In the genomic region with DNA sequence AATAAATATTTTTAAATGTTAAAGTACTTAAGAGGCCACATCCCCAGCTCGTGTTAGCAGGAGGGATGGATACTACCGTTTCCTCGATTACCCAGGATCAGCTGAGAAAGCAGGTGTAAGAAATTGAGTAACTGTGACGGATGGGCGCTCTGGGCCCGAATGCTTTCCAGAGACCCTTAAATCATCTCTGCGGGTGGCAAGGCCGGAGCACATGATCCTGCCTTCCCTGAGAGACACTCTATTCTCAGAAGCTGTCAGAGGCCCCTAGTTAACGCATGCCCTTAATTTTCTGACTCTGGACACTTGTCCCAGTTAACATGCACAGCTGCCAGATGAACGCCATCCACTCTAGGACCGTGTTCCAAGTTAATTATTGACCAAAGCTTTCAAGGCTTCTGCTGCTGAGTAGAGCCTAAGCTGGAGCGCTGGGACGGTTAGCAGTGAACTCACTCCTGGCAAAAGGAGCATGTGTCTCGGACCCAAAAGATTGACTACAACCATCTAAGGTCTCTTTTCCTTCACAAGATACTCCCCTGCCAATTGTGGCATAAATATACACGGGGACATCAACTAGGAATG, we compare ENCODE assay signal across 13 mouse cellular contexts. TPM values are rescaled to one million over a fixed set of nuclear protein-coding genes. Genes with fewer than 3 reads are reported as not detected.
A peak's percentile ranks its signal among the peaks of the same experiment; 100 is the strongest.
DNase-seq lines count a peak whose midpoint lies in the region; ATAC-seq and TF ChIP-seq lines count a peak whose summit lies in the region.
"Had no signal": no experiment of that assay in that cellular context is flagged by ENCODE, and none has a peak within 500 bp of the region (broad histone marks: within the 10 kb centered on the region; RNA-seq: fewer than 3 reads in every experiment).

No protein-coding gene starts in this region.

- TF ChIP-seq CTCF in lung, postnatal 0 days (IDR thresholded peaks at IDR 0.05): no peak
- no peak for TF ChIP-seq CTCF in stomach, postnatal 0 days (IDR thresholded peaks at IDR 0.05; ENCODE audit: low read depth)

- TF ChIP-seq EP300 in lung, postnatal 0 days (IDR thresholded peaks at IDR 0.05): no peak
- no peak for TF ChIP-seq EP300 in stomach, postnatal 0 days (optimal IDR thresholded peaks at IDR 0.05)

- H3K4me1 ChIP-seq in lung, postnatal 0 days (ENCODE audit: insufficient read depth, low read depth, low read length): no peaks in the 10 kb centered on the region; the same call in 1 of the 2 replicates
- H3K4me1 ChIP-seq in kidney, embryonic 15.5 days: peaks cover 38% of the 10 kb centered on the region
- peaks cover 41% of the 10 kb centered on the region for H3K4me1 ChIP-seq in liver, embryonic 15.5 days (replicated peaks)
- H3K4me1 ChIP-seq in stomach, postnatal 0 days (replicated peaks; ENCODE audit: control insufficient read depth, insufficient read depth): no peaks in the 10 kb centered on the region; the same call in 1 of the 2 replicates

- peak; percentile 71 for DNase-seq in lung, postnatal 0 days (ENCODE audit: low spot score)
- DNase-seq in lung, postnatal 4 days: no peak
- DNase-seq in stomach, postnatal 0 days (ENCODE audit: low spot score): peak; percentile 30
- no peak for DNase-seq in thymus, adult 18-20 months
- no peak for DNase-seq in heart, postnatal 36 days
- DNase-seq: adrenal gland, adult 8-10 months; cerebellum, postnatal 36 days had no signal

- no peak overlapping the region for H3K4me3 ChIP-seq in lung, postnatal 0 days (ENCODE audit: low read depth, low read length)
- no peak overlapping the region for H3K4me3 ChIP-seq in kidney, embryonic 15.5 days (replicated peaks)
- no peak overlapping the region for H3K4me3 ChIP-seq in liver, embryonic 15.5 days (replicated peaks)
- H3K4me3 ChIP-seq in stomach, postnatal 0 days (ENCODE audit: low read depth, low read length): no peak overlapping the region
- H3K4me3 ChIP-seq: embryonic facial prominence, embryonic 13.5 days; layer of hippocampus, adult 2 months had no signal

- 54% methylated on average over 15 of the region's 15 CpGs for WGBS in lung, postnatal 0 days
- WGBS in kidney, embryonic 15.5 days: 37% methylated on average over 15 of the region's 15 CpGs
- WGBS in liver, embryonic 15.5 days (ENCODE audit: insufficient replicate concordance): 71% methylated on average over 15 of the region's 15 CpGs
- WGBS in stomach, postnatal 0 days: 56% methylated on average over 15 of the region's 15 CpGs

- H3K9ac ChIP-seq in lung, postnatal 0 days (replicated peaks; ENCODE audit: low read depth): no peak overlapping the region
- H3K9ac ChIP-seq in kidney, embryonic 15.5 days: no peak overlapping the region
- no peak overlapping the region for H3K9ac ChIP-seq in liver, embryonic 15.5 days
- no peak overlapping the region for H3K9ac ChIP-seq in stomach, postnatal 0 days (ENCODE audit: low read length)
- H3K9ac ChIP-seq: embryonic facial prominence, embryonic 13.5 days had no signal

- no peaks in the 10 kb centered on the region for H3K9me3 ChIP-seq in lung, postnatal 0 days (ENCODE audit: low read length)
- H3K9me3 ChIP-seq in kidney, embryonic 15.5 days (replicated peaks): no peaks in the 10 kb centered on the region
- no peaks in the 10 kb centered on the region for H3K9me3 ChIP-seq in liver, embryonic 15.5 days (replicated peaks)
- H3K9me3 ChIP-seq in stomach, postnatal 0 days (ENCODE audit: control insufficient read depth, low read length): no peaks in the 10 kb centered on the region
- H3K9me3 ChIP-seq: embryonic facial prominence, embryonic 13.5 days had no signal

- ATAC-seq in lung, postnatal 0 days: peak; percentile 65
- ATAC-seq in kidney, embryonic 15.5 days (replicated peaks; ENCODE audit: low FRiP score): peak; percentile 73
- peak; percentile 27; the same call in 1 of the 2 replicates for ATAC-seq in liver, embryonic 15.5 days (ENCODE audit: insufficient read depth)
- ATAC-seq in stomach, postnatal 0 days (ENCODE audit: low FRiP score, low TSS enrichment): peak; percentile 58
- ATAC-seq: forebrain, embryonic 14.5 days had no signal

- intact Hi-C loops in heart, postnatal 36 days (cut with DNase I): no loop called here

- H3K4me2 ChIP-seq in lung, postnatal 0 days (replicated peaks; ENCODE audit: low read depth, low read length): no peak overlapping the region
- H3K4me2 ChIP-seq in kidney, embryonic 15.5 days: peak overlapping the region; percentile 1; the same call in 1 of the 2 replicates
- H3K4me2 ChIP-seq in liver, embryonic 15.5 days: no peak overlapping the region
- no peak overlapping the region for H3K4me2 ChIP-seq in stomach, postnatal 0 days (replicated peaks; ENCODE audit: low read depth)
- H3K4me2 ChIP-seq: embryonic facial prominence, embryonic 13.5 days had no signal

- H3K27ac ChIP-seq in lung, postnatal 0 days (ENCODE audit: low read length): no peak overlapping the region
- H3K27ac ChIP-seq in kidney, embryonic 15.5 days: no peak overlapping the region
- no peak overlapping the region for H3K27ac ChIP-seq in liver, embryonic 15.5 days (replicated peaks)
- no peak overlapping the region for H3K27ac ChIP-seq in stomach, postnatal 0 days (replicated peaks)
- H3K27ac ChIP-seq: embryonic facial prominence, embryonic 13.5 days; layer of hippocampus, adult 2 months had no signal

- H3K27me3 ChIP-seq in lung, postnatal 0 days (replicated peaks; ENCODE audit: insufficient read depth, low read length): no peaks in the 10 kb centered on the region
- no peaks in the 10 kb centered on the region for H3K27me3 ChIP-seq in kidney, embryonic 15.5 days
- no peaks in the 10 kb centered on the region for H3K27me3 ChIP-seq in liver, embryonic 15.5 days
- no peaks in the 10 kb centered on the region for H3K27me3 ChIP-seq in stomach, postnatal 0 days (ENCODE audit: control insufficient read depth, insufficient read depth, low read length)
- H3K27me3 ChIP-seq: CH12.LX; embryonic facial prominence, embryonic 13.5 days had no signal

- no peaks in the 10 kb centered on the region for H3K36me3 ChIP-seq in lung, postnatal 0 days (ENCODE audit: insufficient read depth, low read length)
- H3K36me3 ChIP-seq in kidney, embryonic 15.5 days: no peaks in the 10 kb centered on the region
- no peaks in the 10 kb centered on the region for H3K36me3 ChIP-seq in liver, embryonic 15.5 days (replicated peaks)
- H3K36me3 ChIP-seq in stomach, postnatal 0 days (ENCODE audit: control insufficient read depth, insufficient read depth, low read length): no peaks in the 10 kb centered on the region
- H3K36me3 ChIP-seq: embryonic facial prominence, embryonic 13.5 days had no signal

RNA-seq across cellular contexts. Expression of a gene that starts 28.3 kb away (rescaled TPM):
- 21.6 and 22.9 TPM in 2 replicates for polyA plus RNA-seq in lung, postnatal 0 days (2015; fragmentation: Nextera tagmentation; extraction: Ambion mirVana)
- polyA plus RNA-seq in kidney, embryonic 15.5 days (2015; fragmentation: Nextera tagmentation; extraction: Ambion mirVana): 82.7 and 87.5 TPM in 2 replicates
- 30.9 and 36.0 TPM in 2 replicates for polyA plus RNA-seq in liver, embryonic 15.5 days (2015; fragmentation: Nextera tagmentation; extraction: Ambion mirVana)
- 49.4 and 52.5 TPM in 2 replicates for polyA plus RNA-seq in stomach, postnatal 0 days (2015; fragmentation: Nextera tagmentation; extraction: Ambion mirVana)
- 10 to 100 TPM; 52.8 to 54.2 TPM for total RNA-seq in heart, postnatal 36 days (2021)

RNA-seq across cellular contexts. Expression of a gene that starts 51.4 kb away (rescaled TPM):
- 94.7 and 99.7 TPM in 2 replicates for polyA plus RNA-seq in lung, postnatal 0 days (2015; fragmentation: Nextera tagmentation; extraction: Ambion mirVana)
- polyA plus RNA-seq in kidney, embryonic 15.5 days (2015; fragmentation: Nextera tagmentation; extraction: Ambion mirVana): 98.1 and 106 TPM in 2 replicates
- 55.0 and 55.3 TPM in 2 replicates for polyA plus RNA-seq in liver, embryonic 15.5 days (2015; fragmentation: Nextera tagmentation; extraction: Ambion mirVana)
- 77.2 and 81.8 TPM in 2 replicates for polyA plus RNA-seq in stomach, postnatal 0 days (2015; fragmentation: Nextera tagmentation; extraction: Ambion mirVana)
- 10 to 100 TPM; 87.5 to 93.7 TPM for total RNA-seq in heart, postnatal 36 days (2021)

Comparison
In these comparisons a context has a peak if more than half of its experiments do, and no peak if none do; other contexts are left out.
1. DNase-seq: peak in lung, postnatal 0 days (single experiment) and stomach, postnatal 0 days (single experiment); none in lung, postnatal 4 days (0 of 2), thymus, adult 18-20 months (0 of 2) and heart, postnatal 36 days (0 of 2).
2. Peak in every context shown above with its lines, with median percentiles within 50 percentile points of each other: ATAC-seq.